Mouse (Mus musculus): ENCODE data around the gene Pgp. TPM values are rescaled to one million over a fixed set of nuclear protein-coding genes. Genes with fewer than 3 reads are reported as not detected.
"Not testable (repeated sequence)": the region's sequence is repeated elsewhere in the genome, so short reads cannot be mapped to it uniquely, and the experiment has no call there.

Pgp gene
- total RNA-seq (2021), result 10 to 100 TPM; 44.0 to 49.2 TPM
- long read RNA-seq, experiment 1, transcript Pgp-201 (2 exons, 2,627 nt), result major isoform, 313 of 407 reads
- long read RNA-seq, experiment 1, transcript Pgp-202 (1 exons, 2,428 nt), result minor isoform, 85 of 407 reads
- long read RNA-seq, experiment 1, partial matches to known transcripts, result 0 of 407 reads
- long read RNA-seq, experiment 1, other reads (novel, unspliced or antisense), result 9 of 407 reads
- long read RNA-seq, experiment 2, transcript Pgp-201 (2 exons, 2,627 nt), result major isoform, 154 of 206 reads
- long read RNA-seq, experiment 2, transcript Pgp-202 (1 exons, 2,428 nt), result minor isoform, 51 of 206 reads
- long read RNA-seq, experiment 2, partial matches to known transcripts, result 0 of 206 reads
- long read RNA-seq, experiment 2, other reads (novel, unspliced or antisense), result 1 of 206 reads

- peak; percentile 99 for DNase-seq
Observed at GRCm38 (mm10) chr17:24469910-24470602, at the start of gene Pgp, which contains the start of gene E4f1. Gene Pgp, plus strand, starts transcription at chr17:24470392. Gene E4f1, minus strand, starts transcription at chr17:24470313.

DNA sequence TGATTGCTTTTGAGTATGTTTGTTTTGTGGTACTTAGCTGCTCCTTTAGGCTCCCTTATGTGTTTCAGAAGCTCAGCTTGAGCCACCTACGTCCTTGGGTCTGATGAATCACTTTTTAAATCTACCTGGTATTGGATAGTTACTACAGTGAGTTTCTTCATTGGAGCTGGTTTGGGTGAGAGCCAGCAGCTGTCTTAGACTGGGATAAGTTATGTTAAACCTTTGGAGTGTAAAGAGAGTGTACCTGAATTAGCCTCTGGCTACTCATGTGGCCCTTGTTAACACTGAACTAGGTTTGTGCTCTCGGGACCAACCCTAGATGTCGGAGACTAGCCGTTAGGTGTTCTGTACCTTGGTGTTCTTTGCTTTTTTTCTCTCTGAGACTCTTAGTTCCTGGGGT, 47.1 kb upstream of the Pgp start:
- no peak for DNase-seq

GRCm38 (mm10) chr17:24424489-24424888, 45.7 kb upstream of the Pgp start:
- DNase-seq, result no peak

GRCm38 (mm10) chr17:24425326-24425725, 44.9 kb upstream of the Pgp start:
- not testable (repeated sequence) for DNase-seq

- no peak for DNase-seq
Observed at GRCm38 (mm10) chr17:24425905-24426304, 44.3 kb upstream of the Pgp start.

DNA sequence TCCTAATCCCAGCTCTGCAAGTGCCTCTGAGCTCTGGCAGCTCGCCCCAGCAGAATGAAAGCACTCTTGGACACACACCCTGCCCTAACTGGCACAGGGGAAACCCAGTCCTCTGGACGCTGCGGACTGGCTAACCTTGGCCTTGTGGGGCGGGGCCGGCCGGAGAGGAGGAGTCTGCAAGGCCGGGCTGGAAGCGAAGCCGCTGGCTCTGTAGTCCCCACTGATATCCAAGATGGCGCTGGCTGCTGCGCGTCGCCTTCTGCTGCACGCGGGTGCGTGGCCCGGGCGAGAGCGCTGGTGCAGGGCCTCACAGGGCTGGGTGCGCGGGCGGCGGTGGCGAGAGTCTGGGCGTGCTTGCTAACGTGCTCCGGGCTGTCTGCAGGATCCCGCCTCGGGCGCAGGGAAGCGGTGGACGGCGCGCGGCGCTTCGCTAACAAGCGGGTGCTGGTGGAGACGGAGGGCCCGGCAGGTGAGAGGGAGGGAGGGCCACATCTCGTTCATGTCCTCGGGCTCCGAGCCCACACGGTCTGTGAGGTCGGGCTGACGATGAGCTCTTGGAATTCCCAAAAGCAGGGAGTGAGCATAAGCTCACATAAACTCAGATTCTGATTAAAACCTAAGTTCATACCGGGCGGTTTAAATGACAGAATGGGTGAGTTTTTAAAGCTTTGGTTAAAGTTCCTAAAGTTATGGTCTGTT, 43.6 kb upstream of the Pgp start, which contains the start of gene Eci1:
Gene Eci1 (plus strand): TSS at position 171 of the 699 bp plus-strand sequence.
- peak; percentile 99 for DNase-seq

DNA sequence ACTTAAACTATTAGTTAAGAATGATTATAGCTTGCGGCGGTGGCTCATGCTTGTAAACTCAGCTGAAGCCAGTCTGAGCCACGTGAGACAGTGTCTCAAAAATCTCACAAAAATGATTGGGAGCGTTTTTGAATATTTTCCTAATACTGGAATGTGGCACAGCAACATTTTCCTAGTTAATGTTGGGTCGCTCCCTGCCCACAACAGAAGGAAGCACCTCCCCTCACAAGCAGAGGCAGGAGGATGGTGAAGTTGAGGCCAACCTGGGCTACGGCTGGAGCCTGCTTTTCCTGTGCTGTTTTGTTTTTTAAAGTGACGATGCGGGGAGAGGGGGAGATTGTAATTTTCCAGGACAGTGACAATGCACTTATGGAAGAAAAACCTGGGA, 43.0 kb upstream of the Pgp start:
- DNase-seq, result no peak

- DNase-seq, result peak; percentile 64
Observed at GRCm38 (mm10) chr17:24429201-24429983, 40.8 kb upstream of the Pgp start.

DNA sequence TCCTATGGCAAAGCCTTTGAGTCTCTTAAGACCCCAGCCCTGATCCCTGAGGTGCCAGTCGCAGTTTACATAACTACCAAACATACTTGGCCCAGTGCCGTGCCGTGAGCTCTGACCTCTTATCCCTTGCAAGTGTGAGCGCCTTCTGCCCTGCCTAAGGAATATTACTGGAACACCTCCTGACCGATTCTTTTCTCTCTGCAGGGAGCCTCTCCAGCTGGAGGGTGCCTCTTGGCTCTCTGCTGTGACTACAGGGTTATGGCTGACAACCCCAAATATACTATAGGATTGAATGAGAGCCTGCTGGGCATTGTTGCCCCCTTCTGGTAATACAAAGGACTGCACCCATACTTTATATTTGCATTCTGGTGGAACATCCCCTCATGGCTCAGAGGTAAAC, 33.2 kb upstream of the Pgp start:
- no peak for DNase-seq

DNA sequence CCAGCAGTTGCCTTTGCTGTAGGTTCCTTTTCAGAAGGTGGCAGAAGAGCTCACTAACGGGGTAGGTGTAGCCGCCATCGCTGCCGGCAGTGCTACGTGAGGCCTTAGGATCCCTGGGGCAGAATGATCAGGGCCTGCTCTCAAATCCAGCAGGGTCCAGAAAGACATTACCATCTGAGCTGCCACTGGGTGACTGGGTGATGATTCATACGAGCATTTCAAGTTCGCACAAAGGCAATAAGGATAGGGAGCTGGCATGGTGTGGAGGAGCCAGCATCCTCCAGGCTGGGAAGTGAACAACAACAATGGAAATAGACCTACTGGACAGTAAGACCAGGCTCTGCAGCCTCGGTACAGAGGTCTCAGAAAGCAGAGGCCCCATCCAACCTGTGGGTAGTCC, 29.8 kb upstream of the Pgp start:
- no peak for DNase-seq

GRCm38 (mm10) chr17:24441148-24441547, 29.0 kb upstream of the Pgp start:
- DNase-seq, result no peak

DNA sequence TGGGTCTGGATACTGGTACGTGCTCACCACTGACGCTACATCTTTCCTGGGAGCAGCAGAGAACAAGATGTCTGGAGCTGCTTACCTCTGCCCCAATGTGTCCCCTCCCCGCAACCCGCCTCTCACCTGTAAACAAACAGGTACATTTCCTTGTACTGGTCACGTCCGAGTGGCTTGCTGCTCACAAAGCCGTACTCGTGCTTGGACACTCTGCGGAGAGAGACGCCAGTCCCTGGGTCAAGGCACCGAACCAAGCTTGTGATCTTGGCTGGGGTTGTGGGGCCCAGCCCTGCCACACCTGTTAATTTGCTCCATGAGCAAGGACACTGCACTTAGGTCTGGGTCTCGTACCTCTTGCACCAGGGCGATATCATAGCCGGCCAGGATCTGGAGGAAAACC, 28.1 kb upstream of the Pgp start:
- no peak for DNase-seq

DNA sequence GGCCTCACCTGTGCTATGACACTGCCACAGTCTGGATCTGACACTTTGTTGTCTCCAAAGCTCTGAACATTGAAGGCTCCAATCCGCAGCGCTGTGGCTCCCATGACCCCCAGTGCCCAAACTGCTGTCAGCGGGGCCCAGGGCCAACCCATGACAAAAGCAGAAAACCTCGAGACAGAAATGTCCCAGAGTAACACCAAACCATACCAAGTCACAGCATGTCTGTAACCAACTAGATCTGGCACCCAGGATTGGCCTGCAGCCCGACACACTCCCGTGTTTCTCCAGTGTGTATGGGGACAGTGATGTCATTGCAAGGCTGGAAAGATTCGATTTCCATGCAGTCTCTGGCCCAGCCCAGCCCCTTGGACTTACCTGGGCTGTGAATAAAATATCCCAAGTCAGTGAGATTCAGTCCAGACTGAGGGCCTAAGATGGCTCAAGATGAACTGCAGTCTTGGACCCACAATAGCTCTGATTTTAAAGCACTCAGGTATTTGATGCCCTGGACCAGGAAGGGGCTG, 27.5 kb upstream of the Pgp start, which contains the start of gene Dnase1l2:
Gene Dnase1l2 (minus strand): TSS at position 474 of the 524 bp plus-strand sequence.
- DNase-seq, result no peak

DNA sequence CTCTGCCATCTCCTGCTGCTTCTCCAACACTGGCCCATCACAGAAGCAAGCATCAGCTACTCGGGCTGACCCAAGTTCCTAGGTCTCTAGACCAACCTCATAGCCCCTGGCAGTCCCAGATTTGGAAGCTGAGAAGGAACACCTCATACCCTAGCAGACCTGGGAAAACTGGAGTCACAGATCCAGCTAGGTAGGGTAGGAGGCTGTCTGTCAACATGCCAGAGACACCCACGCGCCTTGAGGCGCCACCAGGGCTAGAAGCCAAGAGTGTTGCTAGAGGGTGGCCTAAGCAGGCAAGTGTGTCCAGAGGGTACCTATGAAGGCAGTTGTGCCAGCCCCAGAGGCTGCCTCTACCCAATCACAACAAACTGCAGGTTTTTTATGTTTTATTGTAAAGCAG, 26.8 kb upstream of the Pgp start:
- DNase-seq, result no peak

- DNase-seq, result no peak
Observed at GRCm38 (mm10) chr17:24446590-24446989, 23.6 kb upstream of the Pgp start.

- no peak for DNase-seq
Observed at GRCm38 (mm10) chr17:24449507-24449906, 20.7 kb upstream of the Pgp start.

DNA sequence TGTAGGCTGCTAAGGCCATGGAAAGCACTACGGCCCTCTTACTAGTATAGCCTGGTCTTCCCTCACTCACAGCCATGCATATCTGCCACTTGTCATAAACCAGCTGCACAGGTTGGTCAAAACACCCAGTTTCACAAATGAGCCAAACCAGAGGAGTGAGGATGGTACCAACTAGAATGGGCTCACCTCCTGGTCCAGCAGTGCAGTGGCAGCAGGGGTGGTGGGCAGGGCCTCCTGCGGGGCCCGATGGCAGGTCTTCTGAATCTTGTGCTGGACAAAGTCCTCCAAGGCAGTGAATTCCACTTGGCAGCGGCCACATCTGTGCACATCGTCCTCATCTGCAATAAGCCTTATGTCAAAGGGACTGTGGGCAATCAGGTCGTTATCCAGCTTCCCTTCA, 19.0 kb upstream of the Pgp start:
- no peak for DNase-seq

DNA sequence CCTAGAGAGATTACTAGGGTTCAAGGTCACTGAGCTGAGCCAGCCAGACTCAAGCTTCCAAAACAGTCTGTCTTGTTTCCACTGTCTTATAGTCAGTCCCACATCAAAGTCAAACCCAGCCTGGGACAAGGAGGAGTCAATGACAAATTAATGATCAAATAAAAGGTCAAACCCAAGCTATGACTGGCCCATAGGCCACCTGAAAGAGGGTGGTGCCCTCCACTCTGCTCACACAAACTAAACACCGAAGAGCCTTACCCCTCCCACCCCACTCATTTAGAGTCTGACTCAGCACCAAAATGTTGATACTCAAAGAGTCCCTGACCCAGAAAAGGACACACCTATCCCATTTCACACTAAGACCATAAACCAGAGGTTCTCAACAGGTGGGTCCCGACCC, 16.8 kb upstream of the Pgp start:
- DNase-seq, result no peak

DNA sequence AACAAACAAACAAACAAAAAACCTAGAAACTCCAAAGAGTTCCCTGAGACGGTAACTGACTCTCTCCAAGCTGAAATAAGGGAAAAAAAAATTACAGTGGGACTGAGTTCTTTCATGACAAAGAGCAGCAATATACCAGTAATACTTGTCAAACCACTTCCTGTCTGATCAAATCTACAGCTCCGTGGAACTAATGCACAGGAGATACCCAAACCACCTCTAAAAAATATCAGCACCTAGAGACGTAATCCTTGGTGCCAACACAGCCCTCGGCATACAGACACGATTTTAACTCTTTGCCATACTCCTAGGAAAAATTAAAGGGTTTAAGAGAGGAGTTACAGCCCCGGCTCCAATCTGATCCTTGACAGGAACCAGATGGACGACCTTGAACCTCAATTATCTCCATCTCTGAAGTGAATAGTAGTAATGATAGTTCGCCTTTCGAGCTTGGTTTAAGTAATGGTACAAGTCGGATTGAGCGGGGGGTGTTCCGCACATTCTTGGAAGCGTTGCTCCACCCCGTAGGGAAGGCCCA, 15.9 kb upstream of the Pgp start:
- no peak for DNase-seq

- DNase-seq, result peak; percentile 100
Observed at GRCm38 (mm10) chr17:24454756-24455522, 15.3 kb upstream of the Pgp start.
